Mouse (Mus musculus) myocyte (in vitro differentiated cells): ENCODE results near the gene Ndc1. TPM values are rescaled to one million over a fixed set of nuclear protein-coding genes. Genes with fewer than 3 reads are reported as not detected.

Experiments used
- H3K27me3 ChIP-seq: one replicate; pipeline ENCODE4 v1.6.1; 2011; ENCODE audit not compliant: control insufficient read depth, insufficient read depth, insufficient read length
- H3K36me3 ChIP-seq: one replicate; pipeline ENCODE4 v1.6.1; 2011; ENCODE audit not compliant: control insufficient read depth, insufficient read depth
- H3K4me2 ChIP-seq: one replicate; pipeline ENCODE4 v1.6.1; 2011; ENCODE audit warnings: low read depth, control low read depth
- H3K4me3 ChIP-seq: one replicate; pipeline ENCODE4 v1.5.1; 2011; ENCODE audit warnings: mild to moderate bottlenecking, control low read depth, moderate library complexity
- H3K79me2 ChIP-seq: one replicate; pipeline ENCODE4 v1.6.1; 2011; ENCODE audit not compliant: control insufficient read depth, insufficient read depth
- H3ac ChIP-seq: one replicate; pipeline ENCODE4 v1.6.1; 2011; ENCODE audit not compliant: control insufficient read depth, insufficient read length
- CEBPB ChIP-seq: IDR thresholded peaks from 2 replicates; pipeline ENCODE4 v1.6.1; 2011; ENCODE audit warnings: mild to moderate bottlenecking, moderate library complexity; ENCODE audit not compliant: poor library complexity, insufficient read depth, severe bottlenecking
- E2F4 ChIP-seq: IDR thresholded peaks from one replicate; pipeline ENCODE4 v1.6.1; 2011; ENCODE audit warnings: mild to moderate bottlenecking, control low read depth, moderate library complexity; ENCODE audit not compliant: insufficient read depth
- MAX ChIP-seq: IDR thresholded peaks from one replicate; pipeline ENCODE4 v1.6.1; 2011; ENCODE audit warnings: low read depth, mild to moderate bottlenecking, control low read depth
- MYOD1 ChIP-seq, 3 experiments: IDR thresholded peaks; one replicate each; pipeline ENCODE4 v1.6.1; 2011; ENCODE audit warnings: control low read depth in 2 of 3, low read depth in 2 of 3, mild to moderate bottlenecking in 2 of 3, moderate library complexity in 1 of 3; ENCODE audit not compliant: insufficient read length in 2 of 3, control insufficient read depth in 1 of 3
- MYOG ChIP-seq, 3 experiments: IDR thresholded peaks; one replicate each; pipeline ENCODE4 v1.6.1; 2011; ENCODE audit warnings: control low read depth in 2 of 3, low read depth in 2 of 3, mild to moderate bottlenecking in 2 of 3; ENCODE audit not compliant: insufficient read length in 2 of 3, control insufficient read depth in 1 of 3, insufficient read depth in 1 of 3
- POLR2A ChIP-seq: IDR thresholded peaks from one replicate; pipeline ENCODE4 v1.6.1; 2011; ENCODE audit warnings: low read depth, mild to moderate bottlenecking, control low read depth, moderate library complexity; ENCODE audit not compliant: insufficient read length
- POLR2AphosphoS2 ChIP-seq: IDR thresholded peaks from one replicate; pipeline ENCODE4 v1.6.1; 2011; ENCODE audit warnings: low read depth, control low read depth; ENCODE audit not compliant: insufficient read length
- REST ChIP-seq: IDR thresholded peaks from one replicate; pipeline ENCODE4 v1.6.1; 2011; ENCODE audit warnings: mild to moderate bottlenecking, control low read depth, moderate library complexity; ENCODE audit not compliant: insufficient read depth, insufficient read length
- SRF ChIP-seq: IDR thresholded peaks from one replicate; pipeline ENCODE4 v1.6.1; 2011; ENCODE audit warnings: low read depth; ENCODE audit not compliant: control insufficient read depth, insufficient read length
- TCF12 ChIP-seq: IDR thresholded peaks from one replicate; pipeline ENCODE4 v1.6.1; 2011; ENCODE audit warnings: mild to moderate bottlenecking, control low read depth; ENCODE audit not compliant: poor library complexity, insufficient read depth, severe bottlenecking
- TCF3 ChIP-seq: IDR thresholded peaks from one replicate; pipeline ENCODE4 v1.6.1; 2011; ENCODE audit warnings: low read depth, control low read depth; ENCODE audit not compliant: insufficient read length
- USF1 ChIP-seq: IDR thresholded peaks from one replicate; pipeline ENCODE4 v1.6.1; 2011; ENCODE audit warnings: low read depth, mild to moderate bottlenecking, control low read depth, moderate library complexity
- polyA plus RNA-seq: library from polyadenylated mRNA; unstranded; fragments of >200 nt; fragmentation: generic; extraction: Trizol; gene quantifications from one replicate; pipeline ENCODE4 v1.2.1, GENCODE M21; 2012; ENCODE audit warnings: missing spikeins

Ndc1 gene
- polyA plus RNA-seq, 1 experiment = 10.9 TPM

- TF ChIP-seq POLR2A (no peak), TCF3 (no peak), REST (no peak)
- Histone ChIP-seq H3ac (no peak overlapping the region), H3K4me3 (no peak overlapping the region), H3K79me2 (no peaks in the 10 kb centered on the region), H3K36me3 (peaks cover 5% of the 10 kb centered on the region), H3K27me3 (no peaks in the 10 kb centered on the region), H3K4me2 (no peak overlapping the region)
These were observed 54.6 kb downstream of the Ndc1 start for GRCm38 (mm10) chr4:107422176-107422575.

- Histone ChIP-seq H3ac (no peak overlapping the region), H3K4me3 (no peak overlapping the region), H3K36me3 (no peaks in the 10 kb centered on the region), H3K79me2 (no peaks in the 10 kb centered on the region), H3K4me2 (no peak overlapping the region), H3K27me3 (no peaks in the 10 kb centered on the region)
- no peak for TF ChIP-seq CEBPB
These were observed 58.0 kb downstream of the Ndc1 start for GRCm38 (mm10) chr4:107425616-107426015.

- H3K4me3 ChIP-seq = no peak overlapping the region
- TF ChIP-seq MYOD1 (IDR thresholded peaks at IDR 0.05; ENCODE audit: control insufficient read depth in 1 of 3, insufficient read length in 2 of 3, low read depth in 2 of 3) = peak in 1 of 3 experiments; percentile 57
- no peak for TF ChIP-seq REST
- peak in 1 of 3 experiments; percentile 51 for TF ChIP-seq MYOG (IDR thresholded peaks at IDR 0.05; ENCODE audit: control insufficient read depth in 1 of 3, insufficient read depth in 1 of 3, insufficient read length in 2 of 3, low read depth in 2 of 3)
- no peak overlapping the region for H3K4me2 ChIP-seq
- H3ac ChIP-seq = no peak overlapping the region
- no peaks in the 10 kb centered on the region for H3K27me3 ChIP-seq
- H3K36me3 ChIP-seq = no peaks in the 10 kb centered on the region
- H3K79me2 ChIP-seq = no peaks in the 10 kb centered on the region
These were observed 59.0 kb downstream of the Ndc1 start for GRCm38 (mm10) chr4:107426631-107427030.

- Histone ChIP-seq H3K4me3 (no peak overlapping the region), H3K36me3 (no peaks in the 10 kb centered on the region), H3K4me2 (no peak overlapping the region), H3K79me2 (no peaks in the 10 kb centered on the region), H3K27me3 (peaks cover 31% of the 10 kb centered on the region), H3ac (no peak overlapping the region)
- no peak for TF ChIP-seq TCF3
These were observed 65.1 kb downstream of the Ndc1 start for GRCm38 (mm10) chr4:107432717-107433116.

- H3K4me3 ChIP-seq = peak overlapping the region; percentile 6
- H3K36me3 ChIP-seq = no peaks in the 10 kb centered on the region
- H3K4me2 ChIP-seq = peak overlapping the region; percentile 91
- H3K27me3 ChIP-seq = peaks cover 31% of the 10 kb centered on the region
- TF ChIP-seq CEBPB (no peak), TCF12 (no peak), E2F4 (no peak), POLR2A (no peak), MYOD1 (IDR thresholded peaks at IDR 0.05; ENCODE audit: control insufficient read depth in 1 of 3, insufficient read length in 2 of 3, low read depth in 2 of 3) (no peak), POLR2AphosphoS2 (no peak), USF1 (no peak), TCF3 (no peak), REST (no peak), MAX (no peak), SRF (no peak), MYOG (IDR thresholded peaks at IDR 0.05; ENCODE audit: control insufficient read depth in 1 of 3, insufficient read depth in 1 of 3, insufficient read length in 2 of 3, low read depth in 2 of 3) (no peak)
- peak overlapping the region; percentile 12 for H3ac ChIP-seq
- no peaks in the 10 kb centered on the region for H3K79me2 ChIP-seq
These were observed 66.4 kb downstream of the Ndc1 start for GRCm38 (mm10) chr4:107433998-107434355.

GRCm38 (mm10) chr4:107434356-107435237 is 67.0 kb downstream of the Ndc1 start, which contains the start of gene Glis1:
Glis1 (plus strand) TSS chr4:107434591.
- H3K36me3 ChIP-seq = no peaks in the 10 kb centered on the region
- H3K4me2 ChIP-seq = peak within 1 kb of the TSS; percentile 91
- H3ac ChIP-seq = peak within 1 kb of the TSS; percentile 12
- peaks cover 31% of the 10 kb centered on the region for H3K27me3 ChIP-seq
- no peaks in the 10 kb centered on the region for H3K79me2 ChIP-seq
- no peak for TF ChIP-seq USF1
- no peak for TF ChIP-seq MYOD1 (IDR thresholded peaks at IDR 0.05; ENCODE audit: control insufficient read depth in 1 of 3, insufficient read length in 2 of 3, low read depth in 2 of 3)
- TF ChIP-seq MYOG (IDR thresholded peaks at IDR 0.05; ENCODE audit: control insufficient read depth in 1 of 3, insufficient read depth in 1 of 3, insufficient read length in 2 of 3, low read depth in 2 of 3) = peak in 1 of 3 experiments; percentile 6
- peak within 1 kb of the TSS; percentile 6 for H3K4me3 ChIP-seq
